Mouse (Mus musculus): ENCODE data around the gene Klhl2.

- TF ChIP-seq POLR2A (IDR thresholded peaks at IDR 0.05; ENCODE audit: control insufficient read depth, low read depth, low read length): no peak
- no peak for TF ChIP-seq CTCF (IDR thresholded peaks at IDR 0.05; ENCODE audit: control insufficient read depth, insufficient read depth, insufficient replicate concordance, low read depth, low read length)
Measured at GRCm38 (mm10) chr8:64790418-64790817, 59.4 kb downstream of the Klhl2 start.

All from testis, adult 2 months (tissue).